Mouse (Mus musculus) liver, adult 2 months (tissue): ENCODE data around the gene BC049352. TPM values are rescaled to one million over a fixed set of nuclear protein-coding genes. Genes with fewer than 3 reads are reported as not detected.

Experiments used
- DNase-seq: peaks from one replicate; pipeline ENCODE4 v3.0.0-alpha.2; 2011; ENCODE audit warnings: low read depth, low spot score; ENCODE audit errors: extremely low read depth
- H3K27ac ChIP-seq: fragments of 200-500 bp; replicated peaks from 2 replicates; pipeline ENCODE4 v1.5.1; 2012; ENCODE audit warnings: low read depth, mild to moderate bottlenecking, control low read depth, inconsistent platforms, low read length; ENCODE audit not compliant: insufficient read depth
- H3K27me3 ChIP-seq: fragments of 200-500 bp; 2 replicates; pipeline ENCODE4 v1.6.1; 2012; ENCODE audit warnings: mild to moderate bottlenecking, moderate library complexity, low read length, inconsistent platforms; ENCODE audit not compliant: control insufficient read depth, insufficient read depth
- H3K36me3 ChIP-seq: fragments of 200-500 bp; 2 replicates; pipeline ENCODE4 v1.6.1; 2012; ENCODE audit warnings: low read length, inconsistent platforms; ENCODE audit not compliant: control insufficient read depth, insufficient read depth
- H3K4me1 ChIP-seq: fragments of 200-500 bp; 2 replicates; pipeline ENCODE4 v1.6.1; 2011; ENCODE audit warnings: low read length; ENCODE audit not compliant: control insufficient read depth, insufficient read depth
- H3K4me3 ChIP-seq: fragments of 200-500 bp; 2 replicates; pipeline ENCODE4 v1.5.1; 2011; ENCODE audit warnings: low read depth, mild to moderate bottlenecking, control low read depth, low read length, moderate library complexity; ENCODE audit not compliant: insufficient read depth
- H3K79me2 ChIP-seq: fragments of 200-500 bp; 2 replicates; pipeline ENCODE4 v1.6.1; 2012; ENCODE audit warnings: inconsistent platforms, mild to moderate bottlenecking, low read length, moderate library complexity; ENCODE audit not compliant: control insufficient read depth, insufficient read depth
- H3K9ac ChIP-seq: fragments of 200-500 bp; 2 replicates; pipeline ENCODE4 v1.6.1; 2012; ENCODE audit warnings: low read depth, mild to moderate bottlenecking, control low read depth, inconsistent platforms, low read length
- CTCF ChIP-seq: fragments of 200-500 bp; IDR thresholded peaks from 2 replicates; pipeline ENCODE4 v1.5.1; 2011; ENCODE audit warnings: low read depth, low read length, control low read depth
- POLR2A ChIP-seq: fragments of 200-500 bp; IDR thresholded peaks from 2 replicates; pipeline ENCODE4 v1.6.1; 2011; ENCODE audit warnings: low read length, control low read depth; ENCODE audit not compliant: insufficient read depth; ENCODE audit errors: extremely low read depth
- WGBS: fragments of 180-500 bp; shearing (Covaris S2); methylation state at CpG from one replicate; pipeline ENCODE4 v1.1.7; 2018; 5-methylcytosine and 5-hydroxymethylcytosine counted together
- polyA plus RNA-seq: library from polyadenylated mRNA; depleted of rRNA; stranded (reverse); fragments of >200 nt; gene quantifications from 2 replicates; pipeline ENCODE4 v1.2.3, GENCODE M21; 2012
- total RNA-seq: library from RNA; depleted of rRNA; stranded (reverse); fragments of >200 nt; gene quantifications from 2 replicates; pipeline ENCODE4 v1.2.3, GENCODE M21; 2014

Gene BC049352
- total and polyA plus RNA-seq, 2 experiments = 0.17 to 0.55 TPM

- WGBS = 88% methylated on average over 2 of the region's 2 CpGs
- no peak for DNase-seq
- Histone ChIP-seq H3K36me3 (no peaks in the 10 kb centered on the region), H3K4me1 (peaks cover 2% of the 10 kb centered on the region; the same call in 1 of the 2 replicates), H3K9ac (no peak overlapping the region), H3K27ac (no peak overlapping the region), H3K27me3 (no peaks in the 10 kb centered on the region), H3K4me3 (no peak overlapping the region), H3K79me2 (no peaks in the 10 kb centered on the region)
- TF ChIP-seq CTCF = no peak
- no peak for TF ChIP-seq POLR2A
These were observed 92.8 kb downstream of the BC049352 start for GRCm38 (mm10) chr9:45274635-45275034.

DNA sequence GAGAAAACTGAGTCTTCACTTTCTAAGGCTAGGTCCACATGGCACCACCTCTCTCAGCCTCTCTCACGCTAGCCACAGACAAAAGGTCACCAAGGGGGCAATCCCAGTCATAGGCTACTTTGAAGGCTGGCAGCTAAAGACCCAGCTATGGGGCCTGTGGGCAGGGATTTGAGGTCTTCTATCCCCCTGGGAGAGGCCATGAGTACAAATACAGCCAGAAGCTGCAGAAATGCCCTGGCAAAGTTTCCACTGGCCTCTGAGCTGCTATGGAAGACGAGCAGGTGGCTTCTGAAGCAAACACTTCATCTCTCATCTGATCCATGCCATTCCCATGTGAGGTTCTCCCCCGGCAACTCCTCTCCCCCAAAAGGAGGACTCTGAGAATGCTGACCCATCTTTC lies 98.3 kb downstream of the BC049352 start:
- no peaks in the 10 kb centered on the region for H3K4me1 ChIP-seq
- H3K79me2 ChIP-seq = no peaks in the 10 kb centered on the region
- H3K27ac ChIP-seq = no peak overlapping the region
- WGBS = 86% methylated on average over 3 of the region's 3 CpGs
- H3K36me3 ChIP-seq = no peaks in the 10 kb centered on the region
- TF ChIP-seq POLR2A = no peak
- TF ChIP-seq CTCF = no peak
- H3K27me3 ChIP-seq = no peaks in the 10 kb centered on the region
- no peak overlapping the region for H3K9ac ChIP-seq
- no peak overlapping the region for H3K4me3 ChIP-seq
- DNase-seq = no peak

DNA sequence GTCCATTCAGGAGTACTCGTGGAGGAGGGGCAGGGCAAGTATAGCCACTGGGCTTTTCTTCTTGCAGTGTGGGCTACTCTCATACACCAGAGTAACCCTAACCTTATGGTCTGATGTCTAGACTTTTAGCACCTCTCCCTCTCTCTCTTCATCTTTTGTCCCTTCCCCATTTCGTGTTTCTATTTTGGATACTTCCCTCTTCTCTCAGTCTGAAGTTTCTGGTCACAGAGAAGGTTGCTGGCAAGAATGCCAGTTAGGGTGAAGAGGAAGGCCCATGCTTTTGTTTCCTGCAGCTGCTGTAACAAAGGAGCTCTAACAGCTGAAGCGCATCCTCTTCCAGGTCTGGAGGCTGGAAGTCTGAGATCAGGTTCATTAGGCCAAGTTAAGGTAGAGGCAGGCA lies 99.1 kb downstream of the BC049352 start:
- Histone ChIP-seq H3K36me3 (no peaks in the 10 kb centered on the region), H3K79me2 (no peaks in the 10 kb centered on the region), H3K9ac (no peak overlapping the region), H3K4me1 (no peaks in the 10 kb centered on the region), H3K4me3 (no peak overlapping the region), H3K27me3 (no peaks in the 10 kb centered on the region), H3K27ac (no peak overlapping the region)
- DNase-seq = no peak
- TF ChIP-seq POLR2A = no peak
- TF ChIP-seq CTCF = no peak
- WGBS = 86% methylated on average over 3 of the region's 3 CpGs

DNA sequence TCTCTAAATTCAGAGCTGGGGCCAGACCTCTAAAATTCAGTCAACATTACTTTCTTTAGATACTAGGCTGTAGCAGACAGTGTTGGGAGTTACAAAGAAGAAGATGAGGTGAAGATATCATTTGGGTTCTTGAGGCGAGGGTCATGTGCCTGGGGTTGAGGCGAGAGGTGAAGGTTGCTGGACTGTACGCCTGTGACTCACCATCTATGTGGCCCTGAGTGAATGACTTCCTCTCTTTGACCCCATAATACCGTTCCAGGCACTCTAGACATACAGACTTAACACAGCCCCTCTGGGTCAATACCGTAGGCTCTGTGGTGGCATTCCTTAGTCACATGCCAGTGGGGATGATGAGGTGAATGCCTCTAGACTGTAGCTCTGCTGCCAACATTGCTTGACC lies 100.7 kb downstream of the BC049352 start:
- whole genome bisulfite sequencing = 86% methylated on average over 5 of the region's 5 CpGs
- H3K79me2 ChIP-seq = no peaks in the 10 kb centered on the region
- H3K9ac ChIP-seq = no peak overlapping the region
- H3K4me3 ChIP-seq = no peak overlapping the region
- no peak overlapping the region for H3K27ac ChIP-seq
- no peaks in the 10 kb centered on the region for H3K4me1 ChIP-seq
- no peaks in the 10 kb centered on the region for H3K27me3 ChIP-seq
- DNase-seq = no peak
- TF ChIP-seq POLR2A = no peak
- TF ChIP-seq CTCF = no peak
- H3K36me3 ChIP-seq = no peaks in the 10 kb centered on the region

DNA sequence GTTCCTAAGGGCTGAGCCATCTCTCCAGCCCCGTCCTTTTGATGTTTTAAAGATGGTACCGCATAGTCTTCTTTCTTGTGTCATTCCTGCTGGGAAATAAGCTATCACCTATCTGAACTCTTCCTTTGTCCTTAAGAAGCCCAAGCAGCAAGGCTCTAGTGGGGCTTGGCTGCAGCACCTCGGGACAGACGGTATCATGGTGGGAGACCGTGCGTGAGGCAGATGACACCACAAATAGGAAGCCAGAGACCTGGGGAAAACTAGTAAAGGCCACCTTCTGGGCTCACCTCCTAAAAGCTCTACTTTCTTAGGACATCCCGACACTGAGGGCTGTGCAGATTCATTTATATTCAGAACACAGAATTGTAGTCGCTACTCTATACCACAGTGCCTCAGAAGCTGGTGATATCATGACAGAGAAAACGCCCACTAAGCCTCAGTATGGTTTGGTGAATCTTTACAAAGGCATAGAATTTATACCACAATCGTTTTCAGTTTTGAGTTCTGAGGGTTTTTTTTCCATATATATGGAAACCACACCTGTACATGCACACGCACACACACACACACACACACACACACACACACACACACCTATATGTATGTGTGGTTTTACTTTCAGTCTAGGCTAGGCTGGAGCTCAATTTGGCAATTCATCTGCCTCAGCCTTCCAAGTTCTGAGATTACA lies 109.8 kb downstream of the BC049352 start:
- no peak overlapping the region for H3K4me3 ChIP-seq
- 92% methylated on average over 11 of the region's 11 CpGs for WGBS
- TF ChIP-seq POLR2A (no peak), CTCF (no peak)
- no peaks in the 10 kb centered on the region for H3K79me2 ChIP-seq
- H3K9ac ChIP-seq = no peak overlapping the region
- no peak for DNase-seq
- peaks cover 7% of the 10 kb centered on the region for H3K4me1 ChIP-seq
- no peaks in the 10 kb centered on the region for H3K27me3 ChIP-seq
- no peak overlapping the region for H3K27ac ChIP-seq
- H3K36me3 ChIP-seq = no peaks in the 10 kb centered on the region

DNA sequence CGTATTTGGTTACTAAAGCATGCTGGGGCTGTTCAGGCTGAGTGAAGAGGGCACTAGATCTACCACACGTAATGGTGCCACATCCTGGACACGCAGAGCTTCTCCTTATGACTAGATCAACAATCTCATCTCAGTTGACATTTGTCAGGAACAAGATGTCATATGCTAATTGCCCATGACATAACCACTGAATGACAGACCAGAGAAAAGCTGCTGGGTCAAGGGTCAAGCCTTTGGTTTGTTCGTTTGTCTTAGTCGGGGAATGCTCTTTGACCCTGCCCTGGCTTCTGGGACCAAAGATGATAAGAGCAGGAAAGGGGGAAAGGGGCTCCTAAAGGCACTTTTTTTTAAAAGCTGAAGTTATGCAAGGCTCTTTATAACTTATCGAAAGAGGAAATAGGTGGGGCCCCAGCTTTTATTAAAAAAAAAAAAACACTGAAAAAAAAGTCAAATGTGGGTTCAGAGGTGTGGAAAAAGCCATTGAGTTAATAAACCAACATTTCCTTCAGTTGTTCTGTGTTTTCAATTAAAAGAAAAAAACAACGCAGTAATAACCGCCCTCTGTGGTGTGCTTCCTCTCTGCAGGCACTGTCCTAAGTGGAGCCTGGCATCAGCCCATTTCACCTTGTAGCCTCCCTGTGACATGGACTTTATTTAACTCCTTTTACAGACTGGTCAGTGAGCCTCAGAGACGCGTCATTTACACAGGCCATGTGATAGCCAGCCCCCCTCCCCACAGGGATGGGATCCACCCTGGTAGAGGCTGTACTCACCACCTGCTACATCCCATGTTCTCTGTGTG lies 112.6 kb downstream of the BC049352 start:
- Histone ChIP-seq H3K9ac (no peak overlapping the region), H3K79me2 (no peaks in the 10 kb centered on the region), H3K4me1 (peaks cover 5% of the 10 kb centered on the region; the same call in 1 of the 2 replicates), H3K4me3 (no peak overlapping the region), H3K36me3 (no peaks in the 10 kb centered on the region), H3K27ac (no peak overlapping the region), H3K27me3 (no peaks in the 10 kb centered on the region)
- WGBS = 31% methylated on average over 10 of the region's 10 CpGs
- peak; percentile 76 for DNase-seq
- TF ChIP-seq CTCF (no peak), POLR2A (no peak)
